Mouse (Mus musculus) layer of hippocampus, adult 11-12 months (tissue): ENCODE results near the gene Gm49368.
A peak's percentile ranks its signal among the peaks of the same experiment; 100 is the strongest.
"Not testable (repeated sequence)": the region's sequence is repeated elsewhere in the genome, so short reads cannot be mapped to it uniquely, and the experiment has no call there.

Source experiments
- DNase-seq: peaks from one replicate; pipeline ENCODE4 v3.0.0; 2022; ENCODE audit warnings: low spot score

The Gm49368 gene

GRCm38 (mm10) chr7:128062456-128062855, at the start of gene Gm49368, which contains the start of gene Itgam:
Gm49368 (plus strand) TSS chr7:128062683.
Itgam (plus strand) TSS chr7:128062640.
- no peak for DNase-seq

GRCm38 (mm10) chr7:128013116-128013515, 49.4 kb upstream of the Gm49368 start:
- DNase-seq = no peak

- not testable (repeated sequence) for DNase-seq
Observed at GRCm38 (mm10) chr7:128016134-128016533, 46.3 kb upstream of the Gm49368 start.

- no peak for DNase-seq
Observed at GRCm38 (mm10) chr7:128016650-128017049, 45.8 kb upstream of the Gm49368 start.

GRCm38 (mm10) chr7:128018275-128018674, 44.2 kb upstream of the Gm49368 start:
- no peak for DNase-seq

- DNase-seq = no peak
Observed at GRCm38 (mm10) chr7:128019187-128019586, 43.3 kb upstream of the Gm49368 start.

GRCm38 (mm10) chr7:128022974-128023373, 39.5 kb upstream of the Gm49368 start:
- no peak for DNase-seq

- no peak for DNase-seq
Observed at GRCm38 (mm10) chr7:128023565-128023964, 38.9 kb upstream of the Gm49368 start.

- DNase-seq = no peak
Observed at GRCm38 (mm10) chr7:128024364-128024763, 38.1 kb upstream of the Gm49368 start.

GRCm38 (mm10) chr7:128024932-128025331, 37.6 kb upstream of the Gm49368 start:
- no peak for DNase-seq

- DNase-seq = no peak
Observed at GRCm38 (mm10) chr7:128025381-128025780, 37.1 kb upstream of the Gm49368 start.

GRCm38 (mm10) chr7:128031403-128031976, 31.0 kb upstream of the Gm49368 start:
- no peak for DNase-seq

GRCm38 (mm10) chr7:128032290-128032988, 30.0 kb upstream of the Gm49368 start:
- no peak for DNase-seq

GRCm38 (mm10) chr7:128032989-128033293, 29.5 kb upstream of the Gm49368 start:
- DNase-seq = no peak

GRCm38 (mm10) chr7:128033616-128034015, 28.9 kb upstream of the Gm49368 start:
- no peak for DNase-seq

GRCm38 (mm10) chr7:128042161-128042820, 20.2 kb upstream of the Gm49368 start:
- DNase-seq = not testable (repeated sequence)

GRCm38 (mm10) chr7:128044142-128044785, 18.2 kb upstream of the Gm49368 start:
- no peak for DNase-seq

GRCm38 (mm10) chr7:128045640-128046039, 16.8 kb upstream of the Gm49368 start:
- no peak for DNase-seq

- peak; percentile 14 for DNase-seq
Observed at GRCm38 (mm10) chr7:128048819-128049218, 13.7 kb upstream of the Gm49368 start.

GRCm38 (mm10) chr7:128049254-128049653, 13.2 kb upstream of the Gm49368 start:
- DNase-seq = no peak

GRCm38 (mm10) chr7:128050739-128051138, 11.7 kb upstream of the Gm49368 start:
- DNase-seq = no peak

GRCm38 (mm10) chr7:128053061-128053460, 9.4 kb upstream of the Gm49368 start:
- DNase-seq = no peak

GRCm38 (mm10) chr7:128056917-128057444, 5.5 kb upstream of the Gm49368 start:
- no peak for DNase-seq
